Mouse (Mus musculus): ENCODE data around the gene Epha2. TPM values are rescaled to one million over a fixed set of nuclear protein-coding genes. Genes with fewer than 3 reads are reported as not detected.
A peak's percentile ranks its signal among the peaks of the same experiment; 100 is the strongest.

The Epha2 gene
- polyA plus RNA-seq, 1 experiment: 46.8 TPM

DNA sequence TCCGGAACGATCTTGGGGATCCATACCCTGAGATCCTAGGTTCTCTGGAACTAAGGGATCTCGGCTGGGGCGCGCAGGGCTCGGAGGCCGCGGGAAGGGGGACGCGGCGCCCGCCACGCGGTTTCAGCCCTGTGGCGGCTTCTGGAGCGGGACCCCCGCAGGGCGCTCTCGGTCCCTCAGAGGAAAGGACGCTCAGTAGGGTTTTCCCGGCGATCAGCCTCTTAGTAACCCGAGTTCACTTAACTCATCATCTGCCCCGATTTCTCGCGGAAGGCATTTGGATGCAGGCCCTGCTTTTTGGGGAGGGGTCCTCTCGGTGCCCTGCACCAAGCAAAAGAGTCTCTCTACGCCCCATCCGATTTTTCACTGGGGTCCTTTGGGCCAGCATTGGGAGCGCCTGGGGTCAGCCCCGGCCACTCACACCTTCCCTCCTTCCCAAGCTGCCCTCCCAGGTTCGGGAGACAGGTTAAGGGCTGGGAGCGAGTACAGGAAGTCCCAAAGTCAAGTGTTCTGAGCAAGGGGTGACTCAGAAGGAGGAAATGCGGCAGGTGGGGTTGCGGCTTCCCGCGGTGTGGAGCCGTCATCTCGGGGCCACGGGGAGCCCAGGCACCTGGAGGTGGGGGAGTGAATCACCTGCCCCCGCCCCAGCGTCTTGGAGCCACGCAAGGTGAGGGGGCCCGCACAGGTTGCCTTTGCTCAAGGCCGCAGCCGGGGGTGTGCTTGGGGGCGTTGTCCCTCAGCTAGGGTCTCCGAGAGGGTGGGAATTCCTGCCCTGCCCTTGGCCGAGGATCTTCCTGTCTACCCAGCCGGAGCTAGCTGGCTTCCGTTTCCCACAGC, 769 bp downstream of the Epha2 start:
- Histone ChIP-seq H3K4me3 (peak overlapping the region; percentile 91), H3K27me3 (ENCODE audit: control insufficient read depth, insufficient read depth, insufficient read length) (no peaks in the 10 kb centered on the region), H3K36me3 (ENCODE audit: control insufficient read depth, insufficient read depth) (no peaks in the 10 kb centered on the region), H3ac (ENCODE audit: control insufficient read depth, insufficient read length) (peak overlapping the region; percentile 60), H3K4me2 (ENCODE audit: low read depth) (peak overlapping the region; percentile 91), H3K79me2 (ENCODE audit: control insufficient read depth, insufficient read depth) (peaks cover 55% of the 10 kb centered on the region)
- no peak for TF ChIP-seq SRF (IDR thresholded peaks at IDR 0.05; ENCODE audit: control insufficient read depth, insufficient read length, low read depth)
- peak in 1 of 3 experiments; percentile 55 for TF ChIP-seq MYOG (IDR thresholded peaks at IDR 0.05; ENCODE audit: control insufficient read depth in 1 of 3, insufficient read depth in 1 of 3, insufficient read length in 2 of 3, low read depth in 2 of 3)
- TF ChIP-seq MYOD1 (IDR thresholded peaks at IDR 0.05; ENCODE audit: control insufficient read depth in 1 of 3, insufficient read length in 2 of 3, low read depth in 2 of 3): peak in 1 of 3 experiments; percentile 44
- TF ChIP-seq POLR2A (IDR thresholded peaks at IDR 0.05; ENCODE audit: insufficient read length, low read depth): no peak

DNA sequence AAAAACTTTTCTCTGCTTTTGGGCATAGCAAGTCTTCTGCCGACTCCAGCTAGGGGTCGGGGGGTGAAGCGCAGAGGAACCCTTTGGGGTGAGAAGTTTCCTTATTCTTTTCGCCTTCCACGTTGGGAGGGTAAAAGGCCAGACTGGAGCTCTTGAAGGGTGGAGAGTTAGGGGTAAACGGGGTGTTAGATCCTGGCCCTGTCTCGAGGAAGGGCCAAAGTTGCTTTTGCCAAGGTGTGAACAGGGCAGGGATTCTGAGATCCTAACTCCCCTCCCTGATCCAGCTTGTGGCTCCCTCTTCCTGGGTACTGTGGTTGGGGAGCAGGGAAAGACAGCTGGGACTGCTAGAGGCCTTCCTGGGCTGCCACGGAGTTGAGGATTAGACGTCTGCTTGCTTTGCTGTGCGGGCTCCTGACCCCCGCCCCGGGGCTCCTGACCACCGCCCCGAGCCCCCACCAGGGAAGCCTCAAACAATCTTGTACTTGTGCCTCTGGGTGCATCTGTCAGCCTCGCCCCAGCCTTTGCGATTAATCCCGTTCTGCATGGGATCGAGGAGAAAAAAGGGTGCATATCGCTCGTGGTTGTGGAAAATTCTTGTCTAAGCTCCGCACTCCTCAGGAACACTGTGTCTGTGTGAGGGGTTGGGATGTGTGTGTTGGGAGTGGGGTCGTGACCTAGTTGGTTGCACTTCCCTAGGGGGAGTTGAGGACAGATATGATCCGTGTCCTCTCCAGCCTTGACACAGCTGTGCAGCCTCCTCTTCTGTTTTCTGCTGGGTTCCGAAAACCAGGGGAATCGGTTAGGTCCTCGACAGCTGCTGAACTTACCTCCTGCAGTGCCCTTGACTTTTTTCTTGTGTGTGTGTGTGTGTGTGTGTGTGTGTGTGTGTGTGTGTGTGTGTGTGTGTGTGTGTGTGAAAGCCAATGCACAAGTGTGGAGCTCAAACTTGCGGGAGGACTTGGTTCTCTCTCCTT, 1.7 kb downstream of the Epha2 start:
- H3K4me2 ChIP-seq (ENCODE audit: low read depth): peak overlapping the region; percentile 91
- TF ChIP-seq E2F4 (IDR thresholded peaks at IDR 0.05; ENCODE audit: insufficient read depth) (no peak), MYOG (IDR thresholded peaks at IDR 0.05; ENCODE audit: control insufficient read depth in 1 of 3, insufficient read depth in 1 of 3, insufficient read length in 2 of 3, low read depth in 2 of 3) (peak in 2 of 3 experiments; percentile 5 to 72), MYOD1 (IDR thresholded peaks at IDR 0.05; ENCODE audit: control insufficient read depth in 1 of 3, insufficient read length in 2 of 3, low read depth in 2 of 3) (peak in 2 of 3 experiments; percentile 20 to 34), USF1 (IDR thresholded peaks at IDR 0.05; ENCODE audit: low read depth) (no peak)
- H3K4me3 ChIP-seq: peak overlapping the region; percentile 91
- no peaks in the 10 kb centered on the region for H3K27me3 ChIP-seq (ENCODE audit: control insufficient read depth, insufficient read depth, insufficient read length)
- H3K36me3 ChIP-seq (ENCODE audit: control insufficient read depth, insufficient read depth): no peaks in the 10 kb centered on the region
- peak overlapping the region; percentile 60 for H3ac ChIP-seq (ENCODE audit: control insufficient read depth, insufficient read length)
- peaks cover 62% of the 10 kb centered on the region for H3K79me2 ChIP-seq (ENCODE audit: control insufficient read depth, insufficient read depth)

DNA sequence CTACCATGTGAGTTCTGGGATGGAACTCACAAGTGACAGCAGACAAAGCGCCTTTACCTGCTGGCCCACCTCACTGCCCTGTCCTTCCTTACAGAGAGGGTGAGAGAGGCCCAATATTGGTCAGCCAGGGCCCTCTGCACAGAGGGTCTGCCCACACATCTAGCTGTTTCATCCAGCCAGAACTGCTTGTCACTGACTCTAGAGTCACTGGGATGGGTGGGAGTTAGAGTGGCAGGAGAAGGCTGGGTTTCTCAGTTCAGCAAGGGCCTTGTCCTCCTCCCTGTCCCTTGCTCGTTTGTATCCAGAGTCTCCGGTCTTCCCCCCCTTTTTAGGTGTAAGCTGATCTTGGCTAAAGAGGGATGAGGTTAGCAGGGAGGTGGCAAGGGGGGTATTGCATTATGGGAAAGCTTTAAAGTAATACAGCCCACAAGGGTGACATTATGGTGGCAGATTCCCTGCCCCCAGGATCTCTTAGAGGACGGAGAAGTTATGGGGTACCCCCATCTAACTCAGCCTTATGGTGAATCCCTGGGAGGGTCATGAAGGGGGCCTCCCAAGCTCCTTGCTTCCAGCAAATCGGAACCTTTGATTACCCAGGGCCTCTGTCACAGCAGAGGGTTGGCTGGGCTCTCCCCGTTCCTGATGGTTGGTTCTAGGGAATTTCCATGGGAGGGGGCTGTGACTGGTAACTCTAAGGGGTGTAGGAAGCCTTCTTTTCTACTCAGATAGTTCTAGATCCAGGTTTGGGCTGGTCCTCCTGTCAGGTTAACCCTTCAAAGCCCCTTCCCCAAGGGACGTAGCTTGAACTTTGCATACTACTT, 2.6 kb downstream of the Epha2 start:
- H3K79me2 ChIP-seq (ENCODE audit: control insufficient read depth, insufficient read depth): peaks cover 70% of the 10 kb centered on the region
- H3K36me3 ChIP-seq (ENCODE audit: control insufficient read depth, insufficient read depth): no peaks in the 10 kb centered on the region
- H3K4me3 ChIP-seq: peak overlapping the region; percentile 91
- no peak for TF ChIP-seq USF1 (IDR thresholded peaks at IDR 0.05; ENCODE audit: low read depth)
- TF ChIP-seq MYOG (IDR thresholded peaks at IDR 0.05; ENCODE audit: control insufficient read depth in 1 of 3, insufficient read depth in 1 of 3, insufficient read length in 2 of 3, low read depth in 2 of 3): no peak
- no peak for TF ChIP-seq REST (IDR thresholded peaks at IDR 0.05; ENCODE audit: insufficient read depth, insufficient read length)
- no peak for TF ChIP-seq TCF12 (IDR thresholded peaks at IDR 0.05; ENCODE audit: insufficient read depth, poor library complexity, severe bottlenecking)
- no peak for TF ChIP-seq POLR2A (IDR thresholded peaks at IDR 0.05; ENCODE audit: insufficient read length, low read depth)
- TF ChIP-seq E2F4 (IDR thresholded peaks at IDR 0.05; ENCODE audit: insufficient read depth): no peak
- TF ChIP-seq MAX (IDR thresholded peaks at IDR 0.05; ENCODE audit: low read depth): no peak
- TF ChIP-seq SRF (IDR thresholded peaks at IDR 0.05; ENCODE audit: control insufficient read depth, insufficient read length, low read depth): no peak
- TF ChIP-seq MYOD1 (IDR thresholded peaks at IDR 0.05; ENCODE audit: control insufficient read depth in 1 of 3, insufficient read length in 2 of 3, low read depth in 2 of 3): no peak
- TF ChIP-seq TCF3 (IDR thresholded peaks at IDR 0.05; ENCODE audit: insufficient read length, low read depth): no peak
- TF ChIP-seq CEBPB (IDR thresholded peaks at IDR 0.05; ENCODE audit: insufficient read depth, poor library complexity, severe bottlenecking): no peak
- no peak for TF ChIP-seq POLR2AphosphoS2 (IDR thresholded peaks at IDR 0.05; ENCODE audit: insufficient read length, low read depth)
- H3ac ChIP-seq (ENCODE audit: control insufficient read depth, insufficient read length): peak overlapping the region; percentile 60
- H3K27me3 ChIP-seq (ENCODE audit: control insufficient read depth, insufficient read depth, insufficient read length): no peaks in the 10 kb centered on the region
- peak overlapping the region; percentile 91 for H3K4me2 ChIP-seq (ENCODE audit: low read depth)

DNA sequence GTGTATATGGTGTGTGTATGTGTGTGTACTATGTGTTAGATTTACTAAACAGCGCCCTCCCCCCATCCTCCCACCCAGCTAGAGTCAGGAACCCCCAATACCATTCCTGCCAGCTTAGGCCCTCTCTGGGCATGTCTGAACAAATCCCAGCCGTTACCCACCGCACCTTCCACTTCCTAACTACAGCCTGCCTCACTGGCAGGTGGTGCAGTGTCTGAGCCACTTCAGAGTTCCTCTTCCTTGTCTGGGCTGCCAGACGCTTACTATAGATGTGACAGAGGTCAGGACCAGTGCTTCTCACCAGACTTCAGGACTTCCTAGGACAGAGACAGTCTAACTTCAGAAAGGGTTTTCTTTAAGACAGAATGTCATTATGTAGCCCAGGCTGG, 3.2 kb downstream of the Epha2 start:
- H3K4me3 ChIP-seq: peak overlapping the region; percentile 91
- peak overlapping the region; percentile 91 for H3K4me2 ChIP-seq (ENCODE audit: low read depth)
- no peak overlapping the region for H3ac ChIP-seq (ENCODE audit: control insufficient read depth, insufficient read length)
- no peaks in the 10 kb centered on the region for H3K36me3 ChIP-seq (ENCODE audit: control insufficient read depth, insufficient read depth)
- TF ChIP-seq TCF12 (IDR thresholded peaks at IDR 0.05; ENCODE audit: insufficient read depth, poor library complexity, severe bottlenecking) (no peak), USF1 (IDR thresholded peaks at IDR 0.05; ENCODE audit: low read depth) (no peak), SRF (IDR thresholded peaks at IDR 0.05; ENCODE audit: control insufficient read depth, insufficient read length, low read depth) (no peak), MAX (IDR thresholded peaks at IDR 0.05; ENCODE audit: low read depth) (no peak), REST (IDR thresholded peaks at IDR 0.05; ENCODE audit: insufficient read depth, insufficient read length) (no peak), POLR2AphosphoS2 (IDR thresholded peaks at IDR 0.05; ENCODE audit: insufficient read length, low read depth) (no peak), MYOD1 (IDR thresholded peaks at IDR 0.05; ENCODE audit: control insufficient read depth in 1 of 3, insufficient read length in 2 of 3, low read depth in 2 of 3) (no peak), MYOG (IDR thresholded peaks at IDR 0.05; ENCODE audit: control insufficient read depth in 1 of 3, insufficient read depth in 1 of 3, insufficient read length in 2 of 3, low read depth in 2 of 3) (no peak), CEBPB (IDR thresholded peaks at IDR 0.05; ENCODE audit: insufficient read depth, poor library complexity, severe bottlenecking) (no peak), TCF3 (IDR thresholded peaks at IDR 0.05; ENCODE audit: insufficient read length, low read depth) (no peak), POLR2A (IDR thresholded peaks at IDR 0.05; ENCODE audit: insufficient read length, low read depth) (no peak), E2F4 (IDR thresholded peaks at IDR 0.05; ENCODE audit: insufficient read depth) (no peak)
- no peaks in the 10 kb centered on the region for H3K27me3 ChIP-seq (ENCODE audit: control insufficient read depth, insufficient read depth, insufficient read length)
- H3K79me2 ChIP-seq (ENCODE audit: control insufficient read depth, insufficient read depth): peaks cover 76% of the 10 kb centered on the region
